Mouse (Mus musculus): ENCODE results near the gene Arid1b.

- no peak for TF ChIP-seq GATA1 (IDR thresholded peaks at IDR 0.05; ENCODE audit: low read length)
- no peak for TF ChIP-seq TAL1 (IDR thresholded peaks at IDR 0.05; ENCODE audit: low read length)
Measured at GRCm38 (mm10) chr17:5188400-5188799, 194.3 kb downstream of the Arid1b start.
